Mouse (Mus musculus) hindlimb bud, embryonic 11.5 days (tissue): ENCODE data around the gene Olfr313.
"Not testable (repeated sequence)": the region's sequence is repeated elsewhere in the genome, so short reads cannot be mapped to it uniquely, and the experiment has no call there.

Source experiments
- DNase-seq: peaks from one replicate; pipeline ENCODE4 v3.0.0-alpha.2; 2012; ENCODE audit warnings: low read depth, low spot score; ENCODE audit errors: extremely low spot score

The Olfr313 gene

DNA sequence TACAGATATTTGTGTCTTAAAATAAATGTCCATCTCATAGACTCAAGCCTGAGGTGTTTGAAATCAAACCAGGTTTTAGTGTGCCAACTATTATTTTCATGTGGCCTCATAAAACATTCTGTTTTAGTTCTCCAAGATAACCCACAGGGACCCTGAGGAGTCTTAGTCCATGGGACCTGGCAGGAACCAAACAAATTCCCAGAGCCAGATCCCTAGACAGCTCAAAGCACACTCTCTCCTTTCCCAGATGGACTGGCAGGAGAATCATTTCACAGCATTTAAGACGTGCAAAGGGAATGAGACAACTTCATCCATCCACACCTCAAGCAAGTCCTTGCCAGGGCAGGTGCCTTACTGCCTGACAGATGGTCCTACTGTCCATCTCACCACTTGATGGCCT is at the start of gene Olfr313:
Olfr313 (plus strand) TSS at position 301 of the 400 bp plus-strand sequence.
- DNase-seq = not testable (repeated sequence)

DNA sequence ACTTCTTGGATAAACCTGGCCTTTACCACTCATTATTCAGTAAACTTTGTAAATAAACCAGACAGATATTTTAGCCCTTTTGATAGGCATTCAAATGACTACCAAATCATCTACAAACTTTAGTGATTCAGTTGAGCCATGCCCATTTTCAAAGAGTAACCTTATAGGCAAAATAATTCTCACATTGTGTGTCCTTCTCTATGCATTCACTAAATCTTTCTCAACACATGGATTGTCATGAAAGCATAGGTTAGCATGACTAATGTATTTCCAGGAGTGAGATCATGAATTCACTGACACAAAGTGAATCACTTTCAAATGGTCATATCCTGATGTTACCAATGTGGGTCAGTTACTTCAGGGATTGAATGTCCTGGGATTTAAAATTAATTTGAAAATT is 41.9 kb upstream of the Olfr313 start, which contains the start of gene Olfr315:
Olfr315 (plus strand) TSS at position 301 of the 400 bp plus-strand sequence.
- no peak for DNase-seq

DNA sequence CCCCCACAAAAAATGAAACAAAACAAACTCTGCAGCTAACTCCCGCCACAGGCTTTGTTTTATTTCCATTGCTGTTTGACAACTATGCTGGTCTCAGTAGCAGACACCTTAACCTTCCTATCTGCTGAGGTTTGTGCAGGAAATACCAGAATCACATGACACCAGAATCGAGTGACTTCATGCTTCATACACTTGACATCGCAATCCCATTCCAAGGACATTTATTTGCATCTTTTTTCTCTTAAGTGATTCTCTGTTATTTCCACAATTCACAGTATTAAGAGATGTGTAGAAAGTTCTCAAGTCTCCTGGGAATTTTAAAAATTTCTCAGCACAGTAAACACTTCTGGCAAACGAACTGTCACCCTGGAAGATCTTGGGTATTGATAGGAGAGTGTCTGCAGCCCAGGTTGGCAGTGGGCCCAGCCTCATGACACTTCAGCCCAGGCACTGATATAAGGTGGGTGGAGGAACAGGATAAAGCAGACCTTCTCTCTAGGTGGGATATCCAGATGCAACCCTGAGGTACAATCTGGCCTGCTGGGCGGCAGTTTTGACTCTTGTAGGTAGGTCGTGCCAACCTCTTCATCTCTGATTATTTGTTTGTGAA is 32.2 kb upstream of the Olfr313 start, which contains the start of gene Olfr314:
Olfr314 (plus strand) TSS at position 473 of the 610 bp plus-strand sequence.
- DNase-seq = no peak

DNA sequence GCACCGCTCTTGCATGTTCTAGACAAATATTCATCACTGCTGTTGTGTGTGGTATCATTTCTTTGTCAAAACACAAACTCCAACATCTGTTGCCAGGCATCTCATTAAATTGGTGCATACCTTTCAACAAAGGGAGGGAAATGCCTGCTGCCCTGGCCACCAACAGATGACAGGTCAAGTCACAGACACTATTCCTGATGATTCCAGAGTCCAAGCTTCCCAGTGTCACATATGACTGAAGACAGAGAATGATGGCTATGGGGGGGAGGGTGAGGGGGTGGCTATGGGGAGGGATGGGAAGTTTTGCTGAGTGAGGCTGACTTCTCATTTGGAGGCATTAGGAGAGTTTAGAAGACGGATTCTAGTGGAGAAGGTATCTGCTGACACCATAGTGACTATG is 30.6 kb upstream of the Olfr313 start:
- DNase-seq = no peak

DNA sequence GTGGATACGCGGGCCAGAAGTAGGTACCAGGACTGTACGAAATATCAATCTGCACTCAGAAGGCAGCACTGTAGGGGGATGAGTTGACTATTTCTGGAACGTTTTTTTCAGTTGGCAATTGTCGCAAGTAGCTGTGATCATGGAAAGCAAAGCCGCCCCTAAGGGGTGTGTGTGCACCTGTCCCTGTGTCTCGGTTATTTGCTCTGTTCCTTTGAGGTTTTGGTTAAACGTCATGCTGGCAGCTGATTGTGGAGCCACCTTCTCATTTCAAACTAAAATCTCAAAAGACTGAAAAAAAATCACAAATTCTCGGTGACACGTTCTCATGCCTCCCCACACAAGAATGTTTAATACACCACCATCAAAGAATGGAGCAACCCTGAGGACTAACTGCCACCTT is 27.1 kb upstream of the Olfr313 start:
- no peak for DNase-seq

DNA sequence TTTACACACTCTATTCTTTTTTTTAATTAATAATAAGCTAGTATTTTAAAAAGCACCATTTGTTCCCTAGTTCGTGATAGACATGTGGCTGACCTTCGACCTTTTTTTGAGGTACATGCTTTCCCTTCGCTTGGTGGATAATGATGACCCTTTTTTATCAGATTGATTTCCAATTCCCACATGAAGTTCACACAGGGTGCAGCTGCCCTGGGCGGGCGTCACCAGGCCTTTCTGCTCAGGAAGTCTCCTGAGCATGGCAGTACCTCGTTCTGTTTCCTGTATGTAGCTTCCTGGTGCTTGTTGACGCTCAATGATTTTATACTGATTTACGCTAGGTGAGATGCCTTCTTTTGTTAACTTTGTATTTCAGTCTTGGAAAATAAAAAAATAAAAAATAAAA is 26.5 kb upstream of the Olfr313 start:
- no peak for DNase-seq

DNA sequence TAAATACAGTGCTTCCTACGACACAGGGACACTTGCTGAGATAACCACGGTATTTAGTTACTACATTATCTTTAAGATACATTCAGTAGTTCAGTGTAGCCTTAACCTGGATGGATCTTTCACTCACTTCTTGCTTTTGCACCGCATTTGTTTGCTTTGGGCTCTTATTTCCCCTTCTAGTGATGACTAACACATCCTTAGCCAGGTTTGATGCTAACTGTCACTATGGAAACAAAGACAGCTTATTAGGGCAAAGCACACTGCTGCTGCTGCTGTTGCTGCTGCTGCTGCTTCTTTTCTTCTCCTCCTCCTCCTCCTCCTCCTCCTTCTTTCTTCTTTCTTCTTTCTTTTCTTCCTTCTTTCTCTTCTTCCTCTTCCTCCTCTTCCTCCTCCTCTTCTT is 25.3 kb upstream of the Olfr313 start:
- no peak for DNase-seq

DNA sequence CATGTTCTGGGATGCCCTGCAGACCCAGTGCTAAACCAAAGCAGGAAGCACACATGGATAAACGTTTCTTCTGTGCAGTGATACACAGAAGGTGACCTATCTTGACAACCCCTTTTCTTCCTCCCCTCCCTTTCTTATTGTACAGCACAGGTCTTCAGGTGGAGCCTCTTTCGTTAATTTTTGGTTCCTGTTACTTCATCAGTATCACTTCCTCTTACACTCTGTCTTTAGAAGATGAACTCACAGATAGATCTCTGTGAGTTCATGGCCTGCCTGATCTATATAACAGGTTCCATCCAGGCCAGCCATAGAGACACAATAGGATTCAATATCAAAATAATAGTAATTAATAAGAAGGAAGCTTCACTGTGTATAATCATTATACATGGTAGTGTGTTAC is 24.7 kb upstream of the Olfr313 start:
- no peak for DNase-seq

DNA sequence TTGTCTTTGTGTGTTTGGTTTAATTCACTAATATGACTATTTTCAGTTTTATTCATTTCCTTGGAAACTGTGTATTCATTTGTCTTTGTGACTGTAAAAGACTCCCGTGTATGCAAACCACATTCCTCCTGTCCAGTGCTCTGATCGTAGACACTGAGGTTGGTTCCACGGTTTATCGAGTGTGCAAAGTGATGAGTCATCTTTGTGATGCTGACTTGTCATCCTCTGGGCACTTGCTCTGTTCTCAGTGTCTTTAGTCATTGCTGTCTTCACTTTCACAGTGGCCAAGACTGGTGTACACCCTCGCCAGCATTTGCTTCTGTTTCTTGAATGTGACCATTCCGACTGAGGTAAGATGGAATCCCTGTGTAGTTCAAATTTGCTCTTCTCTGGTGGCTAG is 24.2 kb upstream of the Olfr313 start:
- DNase-seq = no peak

DNA sequence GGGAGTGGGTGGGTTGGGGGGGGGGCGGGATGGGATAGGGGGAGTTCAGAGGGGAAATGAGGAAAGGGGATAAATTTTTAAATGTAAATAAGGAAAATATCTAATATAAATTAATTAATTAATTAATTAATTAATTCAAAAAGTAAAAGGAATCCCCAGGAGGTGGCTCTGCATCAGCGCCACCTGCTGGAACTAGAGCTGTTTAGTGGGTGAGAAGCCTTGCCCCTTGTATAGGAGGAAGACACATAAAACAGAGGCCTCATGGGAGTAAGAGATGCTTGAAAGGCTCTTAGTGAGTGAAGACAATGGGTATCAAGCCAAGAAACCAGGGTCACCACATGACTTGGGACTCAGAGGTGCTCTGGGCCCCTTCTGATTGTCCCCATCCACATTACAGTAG is 18.9 kb upstream of the Olfr313 start:
- no peak for DNase-seq

DNA sequence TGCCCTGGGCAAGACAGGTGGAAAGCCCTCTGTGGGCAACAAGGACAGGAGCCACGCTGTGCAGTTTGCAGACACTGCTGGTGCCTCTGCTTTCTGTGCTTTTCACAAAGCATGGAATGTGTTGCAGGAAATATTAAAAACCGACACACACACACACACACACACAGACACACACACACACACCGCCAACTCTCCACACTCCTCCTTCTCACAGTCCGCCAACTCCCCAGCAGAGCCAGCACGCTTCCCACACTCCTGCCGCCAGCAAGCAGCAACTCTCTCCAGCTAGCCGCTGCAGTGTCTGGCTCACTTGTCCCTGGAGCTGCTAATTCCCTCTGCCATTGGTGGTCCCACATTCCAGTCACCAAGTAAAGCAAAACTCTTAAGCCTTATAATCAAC is 17.9 kb upstream of the Olfr313 start:
- no peak for DNase-seq

DNA sequence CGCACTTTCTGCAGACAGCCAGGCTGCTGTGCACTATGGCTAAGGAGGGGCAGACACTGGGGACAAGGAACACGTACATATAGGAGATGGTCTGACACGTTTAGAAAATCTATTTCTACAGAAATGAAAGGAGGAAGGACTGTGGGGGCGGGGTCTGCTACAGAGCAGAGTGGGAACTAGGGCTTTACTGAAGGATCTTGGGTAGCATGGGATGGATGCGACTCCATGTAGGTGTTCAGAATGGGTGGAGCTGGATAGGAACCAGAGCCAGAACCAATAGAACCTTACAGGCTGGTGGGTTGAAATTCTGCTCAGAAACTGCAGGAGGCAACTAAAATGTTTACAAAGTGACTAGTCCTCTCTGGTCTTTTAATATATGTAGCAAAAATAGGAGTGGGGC is 15.1 kb upstream of the Olfr313 start:
- no peak for DNase-seq

DNA sequence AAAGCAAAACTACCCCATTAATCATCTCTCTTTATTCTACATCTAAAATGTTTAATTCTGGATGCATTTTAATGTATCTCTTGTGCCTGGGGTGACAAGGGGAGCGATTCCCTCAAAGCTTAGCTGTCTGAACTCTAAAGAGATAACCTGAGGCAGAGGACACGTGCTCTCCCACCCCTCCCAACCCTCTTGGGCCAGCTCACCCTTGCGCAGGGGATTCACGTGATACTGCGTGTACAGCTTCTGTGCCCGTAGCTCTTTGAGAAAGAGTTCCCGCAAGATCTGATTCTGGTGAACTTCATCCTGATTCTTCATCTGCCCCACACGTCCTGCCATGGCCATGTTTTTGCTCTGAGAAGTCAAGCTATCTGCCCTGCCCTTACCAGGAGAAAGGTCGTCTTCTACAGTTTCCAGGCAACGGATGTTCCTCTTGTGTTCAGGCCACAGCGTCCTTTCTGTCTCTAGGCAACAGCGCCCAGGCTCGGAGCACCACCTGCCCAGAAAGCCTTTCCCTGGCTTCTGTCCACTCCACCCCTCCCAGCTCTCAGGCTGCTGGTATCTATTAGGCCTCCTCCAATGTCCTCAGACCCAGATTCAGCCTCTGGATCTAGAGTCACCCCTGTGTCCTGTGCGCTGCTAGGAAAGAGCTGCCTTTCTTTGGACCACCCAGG is 13.1 kb upstream of the Olfr313 start, which contains the start of gene Fam183b:
Fam183b (minus strand) TSS at position 403 of the 671 bp plus-strand sequence.
- DNase-seq = no peak

DNA sequence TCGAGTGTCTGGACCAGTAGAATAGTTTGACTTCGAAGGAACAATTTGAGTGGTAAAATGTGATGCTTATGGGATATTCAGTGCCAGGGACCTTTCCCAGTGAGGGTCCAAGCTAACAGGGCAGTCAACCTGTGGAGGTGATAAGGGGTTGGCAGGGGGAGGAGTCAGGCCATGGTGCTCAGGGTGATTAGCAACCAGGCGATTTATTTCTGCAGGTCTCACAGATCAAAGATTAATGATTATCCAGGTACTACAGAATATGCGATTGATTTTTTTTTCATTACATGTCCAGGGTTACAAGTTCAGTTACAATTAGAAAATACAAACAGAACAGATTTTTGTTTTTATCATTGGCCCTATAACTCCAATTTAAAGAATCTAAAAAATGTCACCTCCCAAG is 10.9 kb upstream of the Olfr313 start:
- DNase-seq = no peak

DNA sequence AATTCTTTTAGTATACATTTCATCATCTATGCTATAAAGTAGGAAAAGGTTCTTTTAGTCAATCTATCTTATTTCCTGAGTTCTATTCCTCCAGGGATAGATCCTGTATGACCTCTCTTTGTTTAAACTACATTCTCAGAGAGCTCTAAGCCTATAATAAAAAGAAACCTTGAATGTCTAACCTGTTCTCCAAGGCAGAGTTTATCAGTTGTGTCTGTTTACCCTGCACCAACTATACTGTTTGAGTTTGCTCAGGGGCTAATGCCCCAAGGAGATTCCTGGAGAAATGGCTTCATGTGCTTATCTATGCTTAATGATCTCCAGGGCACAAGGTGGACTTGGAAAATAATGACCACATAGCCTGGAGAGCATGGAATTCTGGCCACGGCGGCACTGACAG is 10.4 kb upstream of the Olfr313 start:
- no peak for DNase-seq

DNA sequence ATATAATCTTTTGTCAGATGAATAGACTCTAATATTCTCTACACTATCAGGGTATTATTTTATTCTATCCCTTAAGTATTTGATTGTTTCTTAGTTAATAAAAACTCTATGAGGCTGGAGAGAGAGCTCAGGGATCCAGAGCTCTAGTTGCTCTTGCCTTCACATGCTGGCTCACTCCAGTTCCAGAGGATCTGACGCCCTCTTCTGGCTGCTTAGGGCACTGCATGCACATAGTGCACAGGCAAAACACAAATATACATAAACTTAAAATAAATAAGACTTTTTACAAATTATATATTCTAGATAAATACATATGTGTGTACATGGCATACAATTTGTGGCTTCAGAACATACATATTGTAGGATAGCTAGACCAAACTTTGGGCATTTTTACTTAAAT is 2.8 kb upstream of the Olfr313 start:
- no peak for DNase-seq

DNA sequence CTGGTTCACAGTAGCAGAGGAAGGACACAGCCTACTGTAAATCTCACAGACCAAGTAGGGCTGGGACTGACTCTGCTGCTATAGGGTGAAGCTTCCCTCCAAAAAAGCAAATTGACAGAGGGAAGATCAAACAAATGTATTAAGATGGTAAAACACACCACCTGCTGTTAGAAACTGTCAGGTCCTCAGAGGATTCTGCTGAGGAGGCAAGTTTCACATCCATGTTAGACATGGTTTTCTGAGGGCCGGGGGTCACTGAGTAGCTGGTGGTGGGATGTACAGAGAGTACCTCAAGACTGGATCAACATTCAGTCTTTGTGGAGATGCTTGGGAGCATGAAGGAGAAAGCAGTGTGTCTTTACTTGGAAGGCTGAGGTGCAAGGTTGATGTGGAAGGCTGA is 876 bp downstream of the Olfr313 start:
- no peak for DNase-seq

DNA sequence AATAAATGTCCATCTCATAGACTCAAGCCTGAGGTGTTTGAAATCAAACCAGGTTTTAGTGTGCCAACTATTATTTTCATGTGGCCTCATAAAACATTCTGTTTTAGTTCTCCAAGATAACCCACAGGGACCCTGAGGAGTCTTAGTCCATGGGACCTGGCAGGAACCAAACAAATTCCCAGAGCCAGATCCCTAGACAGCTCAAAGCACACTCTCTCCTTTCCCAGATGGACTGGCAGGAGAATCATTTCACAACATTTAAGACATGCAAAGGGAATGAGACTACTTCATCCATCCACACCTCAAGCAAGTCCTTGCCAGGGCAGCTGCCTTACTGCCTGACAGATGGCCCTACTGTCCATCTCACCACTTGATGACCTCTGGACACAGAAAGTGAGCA is 14.1 kb downstream of the Olfr313 start, which contains the start of gene Olfr312:
Olfr312 (plus strand) TSS at position 301 of the 400 bp plus-strand sequence.
- not testable (repeated sequence) for DNase-seq

DNA sequence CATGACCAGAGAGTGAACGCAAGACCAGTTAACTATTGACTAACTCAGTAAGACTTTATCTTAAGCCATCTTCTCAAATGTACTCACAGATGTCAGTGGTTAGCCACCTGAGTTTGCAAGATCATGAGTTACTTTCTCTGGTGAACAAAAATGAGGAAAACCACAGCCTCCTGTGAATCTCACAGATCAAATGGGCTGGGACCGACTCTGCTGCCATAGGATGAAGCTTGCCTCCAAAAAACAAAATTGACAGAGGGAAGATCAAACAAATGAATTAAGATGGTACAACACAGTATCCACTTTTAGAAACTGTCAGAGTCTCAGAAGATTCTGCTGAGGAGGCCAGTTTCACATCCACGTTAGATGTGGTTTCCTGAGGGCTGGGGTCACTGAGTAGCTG is 15.0 kb downstream of the Olfr313 start:
- no peak for DNase-seq

DNA sequence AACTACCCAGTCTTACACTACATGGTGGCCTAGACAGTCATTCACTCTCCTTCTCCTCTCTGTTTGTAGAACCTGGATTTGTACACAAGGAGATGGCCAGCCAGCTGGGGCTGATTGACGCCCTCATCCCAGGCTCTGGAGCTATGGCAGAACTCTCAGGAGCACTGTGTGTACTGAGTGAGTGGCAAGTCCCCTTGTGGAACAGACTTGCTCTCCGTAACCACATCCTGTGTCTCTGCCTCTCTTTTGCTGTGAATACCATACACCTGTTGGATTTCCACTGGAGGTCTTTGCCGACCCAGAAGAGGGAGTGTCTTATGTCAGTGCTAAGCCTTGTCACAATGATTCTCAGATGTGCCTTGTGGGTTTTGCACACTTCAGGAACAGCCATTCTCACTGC is 17.7 kb downstream of the Olfr313 start:
- DNase-seq = not testable (repeated sequence)

DNA sequence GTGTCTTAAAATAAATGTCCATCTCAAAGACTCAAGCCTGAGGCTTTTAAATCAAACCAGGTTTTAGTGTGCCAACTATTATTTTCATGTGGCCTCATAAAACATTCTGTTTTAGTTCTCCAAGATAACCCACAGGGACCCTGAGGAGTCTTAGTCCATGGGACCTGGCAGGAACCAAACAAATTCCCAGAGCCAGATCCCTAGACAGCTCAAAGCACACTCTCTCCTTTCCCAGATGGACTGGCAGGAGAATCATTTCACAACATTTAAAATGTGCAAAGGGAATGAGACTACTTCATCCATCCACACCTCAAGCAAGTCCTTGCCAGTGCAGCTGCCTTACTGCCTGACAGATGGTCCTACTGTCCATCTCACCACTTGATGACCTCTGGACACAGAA is 24.2 kb downstream of the Olfr313 start, which contains the start of gene Olfr311:
Olfr311 (plus strand) TSS at position 301 of the 400 bp plus-strand sequence.
- DNase-seq = not testable (repeated sequence)

DNA sequence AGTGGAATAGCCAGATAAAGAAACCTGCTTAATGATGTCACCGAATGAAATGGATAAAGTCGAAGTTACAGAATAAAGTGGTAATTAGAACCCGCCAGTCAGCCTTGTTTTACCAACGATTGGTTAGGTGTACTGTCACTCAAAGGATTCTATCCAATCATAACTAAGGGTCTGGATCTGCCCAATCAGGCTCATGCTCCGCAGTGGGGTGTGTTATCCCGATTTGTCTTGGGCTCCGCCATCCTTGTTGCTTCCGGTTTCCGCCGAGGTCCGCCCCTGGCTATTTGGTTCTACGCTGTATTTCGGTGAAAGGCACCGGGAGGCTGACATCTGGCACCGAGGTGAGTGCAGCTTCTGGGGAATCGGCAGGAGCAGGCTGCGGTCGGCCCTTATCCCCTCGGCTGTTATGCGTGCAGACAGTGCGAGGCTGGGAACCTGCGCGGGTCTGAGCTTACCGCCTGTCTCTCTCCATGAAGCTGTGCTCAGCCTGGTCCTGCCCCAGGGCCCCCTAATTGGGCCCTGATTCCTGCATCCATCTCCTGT is 32.2 kb downstream of the Olfr313 start, which contains the start of gene Gm12258:
Gm12258 (plus strand) TSS at position 240 of the 543 bp plus-strand sequence.
- DNase-seq = peak; percentile 100
